Mouse (Mus musculus): Measurements from ENCODE around the gene Gm17334.

Gm17334 gene

DNA sequence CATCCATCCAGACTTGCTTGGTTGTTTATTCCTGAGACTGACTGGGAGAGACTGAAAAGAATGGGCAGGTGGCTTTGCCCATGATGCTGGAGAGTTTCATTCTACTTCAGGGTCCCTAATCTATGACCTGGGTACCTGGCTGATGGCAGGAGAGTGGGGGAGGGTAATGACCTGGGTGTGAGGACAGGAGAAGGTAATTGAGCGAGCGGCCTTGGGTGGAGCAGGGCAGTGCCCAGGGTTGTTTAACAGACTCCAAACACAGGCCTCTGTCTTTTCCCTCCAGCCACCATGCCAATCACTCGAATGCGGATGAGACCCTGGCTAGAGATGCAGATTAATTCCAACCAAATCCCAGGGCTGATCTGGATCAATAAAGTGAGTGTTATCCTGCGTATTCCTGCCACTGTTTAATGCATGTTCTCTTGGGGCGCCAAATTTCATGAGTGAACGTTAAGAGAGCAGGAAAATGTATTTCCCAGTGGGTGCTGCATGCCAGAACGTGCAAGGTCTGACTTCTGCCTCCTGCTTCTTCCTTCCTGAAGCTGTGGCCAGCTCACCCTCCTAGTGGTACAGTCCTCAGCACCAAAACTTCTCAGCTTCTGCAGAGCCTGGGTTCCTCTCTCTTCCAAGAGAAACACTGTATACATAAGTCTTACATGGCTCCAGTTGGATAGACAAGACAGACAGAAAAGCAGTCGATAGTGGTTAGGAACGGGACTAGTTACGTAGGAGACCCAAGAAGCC, 1.8 kb downstream of the Gm17334 start:
- DNase-seq (ENCODE audit: low read depth, low spot score), result peak; percentile 38

DNA sequence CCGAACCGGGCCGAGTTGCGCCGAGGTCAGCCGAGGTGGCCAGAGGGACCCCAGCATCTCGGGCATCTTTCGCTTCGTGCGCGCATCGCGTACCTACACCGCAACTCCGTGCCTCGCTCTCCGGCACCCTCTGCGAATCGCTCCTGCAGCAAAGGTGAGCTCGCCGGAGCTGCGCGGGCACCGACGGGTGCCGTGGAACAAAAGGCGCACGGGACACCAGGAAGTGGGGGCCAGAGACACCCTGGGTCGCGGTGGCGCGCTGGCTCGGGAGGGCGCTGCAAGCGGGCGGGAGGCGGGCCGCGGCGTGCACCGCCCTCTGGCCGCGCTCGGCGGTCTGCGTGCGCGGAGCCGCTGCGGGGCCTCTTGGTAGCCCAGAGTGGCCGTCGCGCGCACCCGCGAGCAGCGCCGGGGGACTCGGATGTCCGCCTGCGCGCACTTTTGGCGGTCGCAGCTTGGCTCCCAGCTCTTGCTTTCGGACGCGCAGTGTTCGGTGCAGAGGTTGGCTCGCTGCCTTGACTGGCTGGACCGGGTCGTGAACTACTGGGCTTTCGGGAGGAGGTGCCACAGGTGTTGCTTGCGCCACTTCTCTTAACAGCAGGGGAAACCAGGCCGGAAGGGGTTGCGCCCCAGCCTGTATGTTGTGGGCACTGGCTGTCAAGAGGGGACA, 2.7 kb downstream of the Gm17334 start:
- no peak for DNase-seq (ENCODE audit: low read depth, low spot score)

DNA sequence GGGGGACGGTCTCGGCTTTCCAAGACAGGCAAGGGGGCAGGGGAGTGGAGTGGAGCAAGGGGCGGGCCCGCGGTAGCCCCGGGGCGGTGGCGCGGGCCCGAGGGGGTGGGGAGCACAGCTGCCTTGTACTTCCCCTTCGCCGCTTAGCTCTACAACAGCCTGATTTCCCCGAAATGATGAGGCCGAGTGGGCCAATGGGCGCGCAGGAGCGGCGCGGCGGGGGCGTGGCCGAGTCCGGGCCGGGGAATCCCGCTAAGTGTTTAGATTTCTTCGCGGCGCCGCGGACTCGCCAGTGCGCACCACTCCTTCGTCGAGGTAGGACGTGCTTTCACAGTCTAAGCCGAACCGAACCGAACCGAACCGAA, 3.2 kb downstream of the Gm17334 start, which contains the start of gene Irf1:
Gene Irf1 (plus strand): TSS at position 255 of the 365 bp plus-strand sequence.
- DNase-seq (ENCODE audit: low read depth, low spot score), result peak; percentile 98

- peak; percentile 51 for DNase-seq (ENCODE audit: low read depth, low spot score)
Observed at GRCm38 (mm10) chr11:53769185-53769576, 3.8 kb downstream of the Gm17334 start.

GRCm38 (mm10) chr11:53768422-53769184, 4.4 kb downstream of the Gm17334 start:
- peak; percentile 51 for DNase-seq (ENCODE audit: low read depth, low spot score)

DNA sequence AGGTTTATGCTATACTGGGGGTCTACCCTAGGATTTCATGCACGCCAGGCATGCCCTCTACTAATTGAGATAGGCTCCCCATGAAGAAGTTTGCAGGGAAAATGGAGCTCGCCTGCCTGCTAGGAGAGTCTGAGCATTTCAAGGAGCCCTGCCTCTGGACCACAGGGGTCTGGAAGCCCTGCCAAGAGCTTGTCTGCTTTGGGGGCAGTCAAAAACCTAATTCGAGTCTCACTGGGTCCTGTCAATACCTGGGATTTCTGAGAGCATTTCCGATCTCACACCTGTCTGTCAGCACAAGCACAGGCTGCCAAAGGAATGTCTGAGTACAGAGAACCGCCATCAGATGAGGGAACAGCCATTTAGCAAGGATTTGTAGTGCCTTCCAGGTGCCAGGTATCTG, 8.4 kb downstream of the Gm17334 start:
- DNase-seq (ENCODE audit: low read depth, low spot score), result peak; percentile 14

- DNase-seq (ENCODE audit: low read depth, low spot score), result peak; percentile 95
Observed at GRCm38 (mm10) chr11:53763496-53764140, 9.4 kb downstream of the Gm17334 start.

DNA sequence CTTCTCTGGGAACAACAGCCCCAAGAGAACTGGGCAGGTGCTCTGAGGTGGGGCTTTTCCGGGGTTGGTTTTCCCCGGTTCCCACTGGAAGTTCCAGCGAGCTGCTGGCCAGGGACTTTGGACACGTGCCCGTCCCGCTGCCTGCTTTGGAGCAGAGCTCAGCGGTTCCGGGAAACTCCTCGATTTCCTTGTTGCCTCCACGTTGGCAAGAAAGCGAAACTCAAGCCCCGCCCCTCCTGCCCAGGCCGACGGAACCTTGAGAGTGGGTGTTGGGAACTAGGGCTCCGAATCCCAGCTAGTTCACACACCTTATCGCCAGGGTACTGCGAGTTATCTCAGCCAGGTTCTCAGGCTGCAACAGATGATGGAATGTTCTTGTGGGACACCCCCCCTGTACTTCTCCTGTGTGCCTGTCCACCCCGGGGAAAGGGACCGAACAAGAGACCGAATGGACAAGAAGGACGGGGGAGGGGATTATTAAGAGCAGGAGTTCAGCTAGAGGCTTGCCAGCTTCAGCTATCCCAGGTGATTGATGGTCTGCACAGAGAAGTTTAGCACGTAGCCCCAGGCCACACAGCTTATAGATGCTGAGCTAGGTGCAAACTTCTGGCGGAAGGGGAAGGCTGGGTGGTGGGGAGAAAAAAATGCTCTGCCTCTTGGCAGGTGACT, 10.0 kb downstream of the Gm17334 start:
- peak; percentile 79 for DNase-seq (ENCODE audit: low read depth, low spot score)

DNA sequence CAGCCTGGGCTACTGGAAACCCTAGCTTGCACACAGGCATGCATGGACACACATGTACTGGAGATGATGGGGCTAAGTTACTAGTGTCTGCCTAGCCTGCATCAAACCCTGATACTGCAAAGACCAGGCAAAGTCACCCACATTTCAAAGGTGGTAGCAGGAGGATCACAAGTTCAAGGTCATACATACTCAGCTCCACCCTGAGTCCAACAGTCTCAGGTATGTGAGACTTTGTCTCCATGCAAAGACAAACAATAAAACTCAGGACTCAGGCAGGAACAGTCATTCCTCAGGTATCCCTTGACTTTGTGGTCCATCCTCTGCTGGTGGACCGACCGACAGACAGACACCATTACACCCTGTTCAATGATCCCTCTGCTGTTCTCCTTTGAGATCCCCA, 10.6 kb downstream of the Gm17334 start:
- DNase-seq (ENCODE audit: low read depth, low spot score), result peak; percentile 27

DNA sequence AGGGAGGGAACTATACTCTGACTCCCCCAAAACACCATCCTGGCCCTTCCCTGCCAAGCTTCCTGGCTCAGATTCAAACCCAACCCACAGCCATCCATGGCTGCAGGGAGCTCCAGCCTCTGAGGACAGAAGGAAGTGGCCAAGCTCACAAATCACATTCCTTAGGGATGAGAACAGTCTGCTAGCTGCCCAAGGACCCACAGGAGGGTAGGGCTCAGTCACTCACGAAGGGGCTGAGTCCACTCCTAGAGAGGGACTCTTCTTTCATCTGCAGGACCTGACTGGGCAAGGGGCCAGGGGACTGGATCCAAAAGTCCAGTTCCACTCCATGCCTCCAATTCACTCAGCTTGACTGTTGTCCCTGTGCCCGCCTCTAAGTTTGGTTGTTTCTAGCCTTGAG, 11.2 kb downstream of the Gm17334 start:
- no peak for DNase-seq (ENCODE audit: low read depth, low spot score)

- DNase-seq (ENCODE audit: low read depth, low spot score), result no peak
Observed at GRCm38 (mm10) chr11:53761284-53761683, 11.7 kb downstream of the Gm17334 start.

GRCm38 (mm10) chr11:53759545-53760406, 13.2 kb downstream of the Gm17334 start:
- DNase-seq (ENCODE audit: low read depth, low spot score), result no peak

DNA sequence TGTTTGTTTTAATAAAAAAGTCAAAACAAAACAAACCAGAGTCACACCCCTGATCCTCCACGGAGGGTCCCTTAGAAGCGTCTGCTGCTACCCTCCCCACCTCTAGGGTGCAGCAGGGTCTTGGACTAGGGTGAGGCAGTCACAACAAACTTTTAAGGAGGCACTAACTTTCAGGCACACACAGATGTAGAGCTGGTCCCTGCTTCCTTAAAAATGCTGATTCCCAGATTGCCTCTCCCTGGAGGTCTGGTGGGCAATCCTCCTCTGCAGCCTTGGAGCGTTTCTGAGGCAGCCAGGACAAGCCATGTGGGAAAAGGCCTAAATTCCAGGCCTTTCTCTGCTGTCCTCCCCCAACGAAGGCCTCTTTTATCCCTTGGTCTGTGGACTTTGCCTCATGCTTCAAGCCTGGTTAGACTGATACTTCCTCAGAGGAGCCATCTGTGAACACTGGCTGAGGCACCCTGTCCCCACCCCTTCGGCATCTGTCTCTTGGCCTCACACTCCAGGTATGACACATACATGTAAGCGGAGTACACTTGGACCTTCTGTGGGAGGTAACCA, 14.1 kb downstream of the Gm17334 start:
- DNase-seq (ENCODE audit: low read depth, low spot score), result peak; percentile 55

DNA sequence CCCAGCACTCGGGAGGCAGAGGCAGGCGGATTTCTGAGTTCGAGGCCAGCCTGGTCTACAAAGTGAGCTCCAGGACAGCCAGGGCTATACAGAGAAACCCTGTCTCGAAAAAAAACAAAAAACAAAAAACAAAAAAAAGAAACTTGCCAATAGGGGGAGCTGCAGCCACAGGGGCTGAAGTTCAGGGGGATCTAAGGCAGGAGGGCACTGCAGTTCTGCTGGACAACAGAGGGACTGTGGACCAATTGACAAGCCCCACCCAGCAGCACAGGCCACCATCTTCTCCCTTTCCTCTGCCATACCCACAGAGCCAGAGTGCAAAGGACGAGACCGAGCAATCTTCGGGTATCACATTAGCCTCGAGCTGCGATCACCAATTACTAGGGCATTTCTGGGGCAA, 15.0 kb downstream of the Gm17334 start:
- DNase-seq (ENCODE audit: low read depth, low spot score), result peak; percentile 62

- no peak for DNase-seq (ENCODE audit: low read depth, low spot score)
Observed at GRCm38 (mm10) chr11:53757612-53758011, 15.4 kb downstream of the Gm17334 start.

GRCm38 (mm10) chr11:53755011-53755595, 17.9 kb downstream of the Gm17334 start:
- no peak for DNase-seq (ENCODE audit: low read depth, low spot score)

- DNase-seq (ENCODE audit: low read depth, low spot score), result no peak
Observed at GRCm38 (mm10) chr11:53749716-53750352, 23.2 kb downstream of the Gm17334 start.

DNA sequence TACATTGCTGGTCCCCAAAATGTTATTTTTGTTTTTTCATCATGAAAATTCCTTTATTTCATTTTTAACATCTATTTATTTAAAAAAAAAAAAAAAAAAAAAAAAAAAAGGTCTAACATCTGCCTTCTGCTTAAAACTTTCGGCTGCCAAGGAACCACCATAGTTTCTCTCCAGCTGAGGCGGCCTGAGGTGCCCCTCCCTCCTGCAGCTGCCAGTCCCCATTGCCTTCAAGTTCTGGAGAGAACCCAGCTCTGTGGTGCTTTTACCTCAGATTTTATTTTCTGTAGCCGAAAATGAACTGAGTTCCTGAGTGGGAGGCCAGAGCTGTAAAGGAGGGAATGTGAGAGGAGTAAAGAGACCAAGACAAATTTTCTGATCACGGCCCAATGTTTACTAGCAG, 23.7 kb downstream of the Gm17334 start:
- DNase-seq (ENCODE audit: low read depth, low spot score), result no peak

DNA sequence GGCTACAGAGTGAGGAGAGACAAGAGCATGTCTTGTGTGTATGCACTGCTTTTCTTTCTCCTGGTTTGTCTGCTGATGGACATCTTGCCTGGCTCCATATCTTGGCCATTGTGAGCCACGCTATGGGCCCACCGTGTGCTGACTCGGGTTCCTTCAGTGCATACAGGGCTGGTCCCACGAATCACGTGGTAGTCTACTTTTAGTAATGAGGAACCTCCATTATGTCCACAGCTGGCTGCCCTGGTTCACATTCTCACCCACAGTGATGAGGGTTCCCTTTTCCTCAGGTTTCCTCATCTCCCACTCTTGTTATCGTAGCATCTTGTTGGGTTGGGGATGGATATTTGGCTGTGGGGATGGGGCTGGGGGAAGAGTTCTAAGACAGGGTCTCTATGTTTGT, 24.4 kb downstream of the Gm17334 start:
- DNase-seq (ENCODE audit: low read depth, low spot score), result no peak
